Mouse (Mus musculus) Muller cell, postnatal 12 days (primary cell): ENCODE results near the gene Ccrl2.

Source experiments
- DNase-seq: peaks from one replicate; pipeline ENCODE4 v3.0.0-alpha.2; 2015; ENCODE audit errors: inconsistent ontology term

Ccrl2 gene

GRCm38 (mm10) chr9:111056798-111057543 is at the start of gene Ccrl2:
Gene Ccrl2 (minus strand): TSS chr9:111057519.
- peak; percentile 49 for DNase-seq

GRCm38 (mm10) chr9:111103893-111104292 is 46.6 kb upstream of the Ccrl2 start:
- no peak for DNase-seq

GRCm38 (mm10) chr9:111103293-111103692 is 46.0 kb upstream of the Ccrl2 start:
- DNase-seq, result no peak

GRCm38 (mm10) chr9:111100406-111100805 is 43.1 kb upstream of the Ccrl2 start:
- no peak for DNase-seq

GRCm38 (mm10) chr9:111097543-111097942 is 40.2 kb upstream of the Ccrl2 start:
- DNase-seq, result no peak

- no peak for DNase-seq
Measured at GRCm38 (mm10) chr9:111096419-111097326, 39.4 kb upstream of the Ccrl2 start.

- DNase-seq, result no peak
Measured at GRCm38 (mm10) chr9:111095710-111096109, 38.4 kb upstream of the Ccrl2 start.

GRCm38 (mm10) chr9:111094626-111095025 is 37.3 kb upstream of the Ccrl2 start:
- DNase-seq, result no peak

GRCm38 (mm10) chr9:111093094-111093493 is 35.8 kb upstream of the Ccrl2 start:
- DNase-seq, result peak; percentile 29

GRCm38 (mm10) chr9:111092657-111093056 is 35.3 kb upstream of the Ccrl2 start:
- DNase-seq, result no peak

GRCm38 (mm10) chr9:111088886-111089285 is 31.6 kb upstream of the Ccrl2 start:
- DNase-seq, result no peak

- no peak for DNase-seq
Measured at GRCm38 (mm10) chr9:111087960-111088359, 30.6 kb upstream of the Ccrl2 start.

- DNase-seq, result no peak
Measured at GRCm38 (mm10) chr9:111086995-111087606, 29.8 kb upstream of the Ccrl2 start.

- DNase-seq, result peak; percentile 39
Measured at GRCm38 (mm10) chr9:111086137-111086536, 28.8 kb upstream of the Ccrl2 start.

GRCm38 (mm10) chr9:111085329-111085728 is 28.0 kb upstream of the Ccrl2 start:
- DNase-seq, result no peak

- DNase-seq, result no peak
Measured at GRCm38 (mm10) chr9:111081765-111082164, 24.4 kb upstream of the Ccrl2 start.

GRCm38 (mm10) chr9:111080801-111081200 is 23.5 kb upstream of the Ccrl2 start:
- DNase-seq, result no peak

GRCm38 (mm10) chr9:111077745-111078144 is 20.4 kb upstream of the Ccrl2 start:
- DNase-seq, result no peak

GRCm38 (mm10) chr9:111072971-111073370 is 15.7 kb upstream of the Ccrl2 start:
- no peak for DNase-seq

GRCm38 (mm10) chr9:111072175-111072574 is 14.9 kb upstream of the Ccrl2 start:
- DNase-seq, result peak; percentile 47

- DNase-seq, result no peak
Measured at GRCm38 (mm10) chr9:111070546-111070961, 13.2 kb upstream of the Ccrl2 start.

GRCm38 (mm10) chr9:111067052-111067451 is 9.7 kb upstream of the Ccrl2 start:
- no peak for DNase-seq
